Mouse (Mus musculus) spleen, adult 12 weeks (tissue): Measurements from ENCODE around the gene Lrrc8b.

Experiments
- DNase-seq: peaks from one replicate; pipeline ENCODE4 v3.0.0; 2022; ENCODE audit warnings: low spot score

The Lrrc8b gene

GRCm38 (mm10) chr5:105483632-105484031 is 68.1 kb downstream of the Lrrc8b start:
- DNase-seq = no peak

DNA sequence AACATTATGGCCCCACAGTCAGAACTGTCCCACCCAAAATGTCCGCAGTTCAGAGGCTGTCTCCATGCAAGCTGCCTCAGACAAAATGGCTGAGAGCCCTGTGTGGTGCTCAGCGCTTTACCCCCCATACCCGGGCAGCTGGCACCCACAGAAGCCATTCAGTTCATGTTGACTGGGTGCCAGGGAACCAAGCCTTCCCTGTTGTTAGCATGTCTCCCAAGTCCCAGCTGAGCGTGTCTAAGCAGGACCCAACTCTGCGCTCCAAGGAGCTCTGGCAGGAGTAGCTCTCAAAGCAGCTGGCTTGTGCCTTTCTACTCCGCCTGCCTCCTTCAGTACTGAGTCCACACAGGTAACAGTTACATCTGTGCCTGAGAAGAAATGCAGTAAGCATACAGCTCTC is 68.7 kb downstream of the Lrrc8b start:
- DNase-seq = no peak

DNA sequence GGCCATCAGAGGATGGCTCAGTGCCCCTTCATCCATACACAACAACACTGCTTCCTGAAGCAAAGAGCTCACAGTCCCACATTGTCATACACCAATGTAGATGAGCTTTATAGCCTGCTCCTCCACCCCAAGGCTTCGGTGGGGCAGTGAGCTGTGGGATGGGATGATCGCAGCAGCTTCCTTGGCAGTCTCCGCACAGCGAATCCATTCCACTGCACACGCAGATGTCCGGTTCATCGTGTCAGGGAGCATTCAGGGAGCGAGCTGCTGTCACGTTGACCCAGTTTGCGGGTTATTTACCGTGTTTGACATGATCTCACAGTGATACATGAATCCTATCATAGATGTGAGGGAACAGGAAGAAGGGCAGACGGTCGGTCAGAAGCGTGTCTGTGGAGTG is 69.3 kb downstream of the Lrrc8b start:
- DNase-seq = no peak

- no peak for DNase-seq
Measured at GRCm38 (mm10) chr5:105490211-105490610, 74.6 kb downstream of the Lrrc8b start.

GRCm38 (mm10) chr5:105491389-105491788 is 75.8 kb downstream of the Lrrc8b start:
- DNase-seq = no peak

- peak; percentile 21 for DNase-seq
Measured at GRCm38 (mm10) chr5:105492367-105493246, 77.0 kb downstream of the Lrrc8b start.

DNA sequence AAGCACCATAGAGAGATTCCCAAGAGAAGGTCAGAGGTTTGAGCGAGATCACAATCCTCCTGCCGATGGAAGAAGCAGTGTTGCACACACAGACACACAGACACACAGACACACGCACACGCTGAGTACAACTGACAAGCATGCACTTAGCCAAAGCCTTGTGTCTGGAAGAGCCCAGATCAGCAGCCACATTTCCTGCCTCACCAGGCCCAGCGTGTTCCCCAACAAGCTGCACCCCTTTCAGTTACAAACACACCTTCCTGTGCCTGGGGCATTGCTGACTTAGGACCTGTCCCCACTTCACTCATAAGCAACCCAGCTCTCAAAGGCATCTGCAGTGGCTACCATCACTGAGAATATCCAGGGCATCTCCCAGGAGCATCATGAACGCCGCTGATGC is 77.8 kb downstream of the Lrrc8b start:
- DNase-seq = no peak

- no peak for DNase-seq
Measured at GRCm38 (mm10) chr5:105494246-105494917, 78.8 kb downstream of the Lrrc8b start.

- peak; percentile 60 for DNase-seq
Measured at GRCm38 (mm10) chr5:105494918-105495901, 79.6 kb downstream of the Lrrc8b start.

DNA sequence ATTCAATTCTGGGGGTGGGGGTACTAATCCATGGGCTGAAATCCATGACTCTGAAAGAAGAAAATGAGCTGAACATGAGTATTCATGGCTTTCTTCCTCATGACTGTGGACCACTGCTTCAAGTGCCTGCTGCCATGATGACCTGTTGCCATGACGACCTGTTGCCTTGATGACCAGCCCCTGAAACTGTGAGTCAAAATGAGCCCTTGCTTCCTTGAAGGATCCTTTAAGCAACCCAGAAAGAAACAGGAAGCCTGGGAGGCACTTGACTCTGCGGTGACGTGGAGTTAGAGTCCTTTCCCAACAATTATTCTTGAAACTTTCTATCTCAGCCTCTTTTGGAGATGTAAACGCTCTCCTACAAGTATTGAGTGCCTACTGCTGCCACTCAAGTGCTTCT is 80.6 kb downstream of the Lrrc8b start:
- no peak for DNase-seq

- no peak for DNase-seq
Measured at GRCm38 (mm10) chr5:105496586-105496985, 81.0 kb downstream of the Lrrc8b start.

- no peak for DNase-seq
Measured at GRCm38 (mm10) chr5:105498429-105499000, 82.9 kb downstream of the Lrrc8b start.

DNA sequence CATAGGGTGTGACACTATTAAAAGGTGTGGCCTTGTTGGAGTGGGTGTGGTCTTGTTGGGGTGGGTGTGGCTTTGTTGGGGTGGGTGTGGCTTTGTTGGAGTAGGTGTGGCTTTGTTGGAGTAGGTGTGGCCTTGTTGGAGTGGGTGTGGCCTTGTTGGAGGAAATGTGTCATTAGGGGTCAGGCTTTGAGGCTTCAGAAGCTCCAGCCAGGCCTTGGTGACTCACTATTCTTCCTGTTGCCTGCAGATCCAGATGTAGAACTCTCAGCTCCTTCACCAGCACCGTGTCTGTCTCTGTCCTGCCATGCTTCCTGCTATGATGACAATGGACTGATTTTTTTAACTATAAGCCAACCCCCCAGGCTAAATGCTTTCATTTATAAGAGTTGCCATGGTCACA is 83.8 kb downstream of the Lrrc8b start:
- no peak for DNase-seq

GRCm38 (mm10) chr5:105500132-105501121 is 84.9 kb downstream of the Lrrc8b start:
- DNase-seq = no peak

DNA sequence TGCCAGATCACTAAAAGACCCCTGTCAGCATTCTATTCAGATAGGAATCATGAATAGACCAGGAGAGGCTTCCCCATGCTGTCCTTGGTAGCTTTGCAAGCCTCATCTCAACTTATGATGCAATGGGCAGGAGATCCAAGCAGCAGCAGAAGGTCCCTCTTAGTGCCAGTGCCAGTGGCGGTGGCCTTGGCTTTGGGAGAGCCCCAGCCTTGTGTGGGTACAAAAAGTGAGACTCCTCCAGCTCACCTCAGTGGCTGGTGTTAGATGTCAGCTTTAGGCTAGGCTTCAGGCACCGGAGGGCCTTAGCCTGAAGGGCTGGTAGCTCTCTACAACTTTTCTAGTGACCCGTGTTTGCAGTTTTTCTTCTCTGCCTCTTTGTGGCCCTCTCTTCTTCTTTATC is 85.6 kb downstream of the Lrrc8b start:
- no peak for DNase-seq

- no peak for DNase-seq
Measured at GRCm38 (mm10) chr5:105508813-105509212, 93.2 kb downstream of the Lrrc8b start.

DNA sequence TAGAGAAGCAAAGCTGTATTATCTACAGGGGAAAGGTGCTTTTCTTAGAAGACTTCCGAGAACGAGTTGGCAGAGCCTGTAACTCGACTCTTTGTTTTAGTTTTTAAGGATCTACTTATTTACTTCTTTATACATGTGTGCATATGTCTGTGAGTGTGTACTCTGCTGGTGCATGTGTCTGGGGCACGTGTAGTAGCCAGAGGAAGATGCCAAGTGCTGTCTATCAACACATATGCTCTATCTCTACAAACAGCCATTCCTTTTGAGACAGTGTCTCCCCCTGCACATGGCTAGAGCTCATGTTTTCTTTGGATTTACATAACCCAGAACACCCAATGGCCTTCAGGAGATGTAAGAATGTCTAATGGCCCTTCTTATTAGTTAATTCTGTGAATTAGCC is 96.7 kb downstream of the Lrrc8b start:
- no peak for DNase-seq

- DNase-seq = no peak
Measured at GRCm38 (mm10) chr5:105515532-105515931, 100.0 kb downstream of the Lrrc8b start.

DNA sequence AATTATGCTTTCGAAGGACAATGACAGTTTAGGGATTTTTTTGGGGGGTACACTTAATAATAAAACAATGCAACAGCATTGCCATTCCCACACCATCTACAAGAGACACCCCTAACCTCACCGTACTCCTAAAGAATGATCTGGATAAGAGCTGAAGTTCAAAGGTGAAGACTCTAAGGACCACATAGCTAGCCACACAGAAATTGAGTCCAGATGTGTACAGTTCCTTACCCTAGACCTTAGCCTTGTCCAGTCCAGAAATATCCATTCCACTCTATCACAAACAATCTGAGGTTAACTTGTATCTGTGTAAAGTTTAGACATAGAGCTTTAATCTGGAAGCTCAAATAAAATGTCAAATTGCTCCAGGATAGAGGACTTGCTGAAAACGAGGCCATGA is 100.7 kb downstream of the Lrrc8b start:
- DNase-seq = no peak

GRCm38 (mm10) chr5:105517992-105518625 is 102.5 kb downstream of the Lrrc8b start:
- no peak for DNase-seq
